Mouse (Mus musculus) hematopoietic stem cell, adult 5-6 weeks (primary cell): Measurements from ENCODE around the gene Rbm34. TPM values are rescaled to one million over a fixed set of nuclear protein-coding genes. Genes with fewer than 3 reads are reported as not detected.
A peak's percentile ranks its signal among the peaks of the same experiment; 100 is the strongest.

Experiments used
- ATAC-seq, 2 experiments: fragments of 125-278 bp in 1 of 2; replicated peaks in 1 of 2; 2 replicates each; pipeline ENCODE4 v1.8.0; 2016 to 2017; ENCODE audit warnings: inconsistent platforms in 2 of 2, mild to moderate bottlenecking in 2 of 2, moderate number of reproducible peaks in 2 of 2, low read depth in 1 of 2, moderate TSS enrichment in 1 of 2; ENCODE audit not compliant: low FRiP score in 2 of 2, poor library complexity in 2 of 2, severe bottlenecking in 2 of 2, insufficient read depth in 1 of 2, low TSS enrichment in 1 of 2
- total RNA-seq: library from RNA; stranded (forward); fragments of 172-1452, 232-1000 nt; gene quantifications from 2 replicates; pipeline ENCODE4 v1.2.3, GENCODE M21; 2017

Gene Rbm34
- total RNA-seq, 1 experiment from 2014 or later: 56.7 TPM

DNA sequence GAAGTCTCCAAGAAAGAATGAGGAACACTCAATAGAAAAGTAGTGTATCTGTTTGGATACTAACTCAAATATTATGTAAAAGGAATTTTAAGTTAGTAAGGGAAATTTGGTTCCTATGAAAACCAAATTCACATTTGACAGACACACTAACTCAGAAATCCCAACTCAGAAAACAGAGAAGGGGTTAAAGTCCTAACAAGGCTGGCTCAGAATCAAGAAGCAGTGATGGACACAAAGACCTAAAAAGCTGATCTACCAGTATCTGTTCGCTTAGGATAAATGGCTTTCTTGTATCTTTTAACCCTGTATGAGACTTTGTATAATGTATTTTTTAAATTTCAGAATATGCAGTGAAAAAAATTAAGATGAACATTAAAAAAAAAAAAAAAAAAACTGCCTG, 1.3 kb downstream of the Rbm34 start:
- ATAC-seq: no peak

DNA sequence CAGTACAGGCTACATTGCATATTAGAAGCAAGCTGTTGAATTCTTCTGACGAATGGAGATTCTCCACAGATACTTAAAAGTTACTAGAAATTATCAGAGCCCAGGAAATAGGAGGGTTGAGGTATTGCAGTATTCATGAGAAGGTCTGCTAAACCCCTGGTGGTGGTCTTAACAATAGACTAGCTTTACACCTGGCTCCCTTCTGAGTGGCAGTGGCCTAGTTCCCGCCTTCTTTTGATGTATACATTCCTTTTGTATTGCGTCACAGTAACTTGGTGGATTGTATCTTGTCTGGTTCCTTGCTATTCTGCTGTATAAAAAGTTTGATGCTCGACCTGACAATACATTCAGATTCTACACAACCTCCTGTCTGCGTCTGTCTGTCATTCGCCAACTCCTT, 2.8 kb downstream of the Rbm34 start:
- no peak for ATAC-seq

DNA sequence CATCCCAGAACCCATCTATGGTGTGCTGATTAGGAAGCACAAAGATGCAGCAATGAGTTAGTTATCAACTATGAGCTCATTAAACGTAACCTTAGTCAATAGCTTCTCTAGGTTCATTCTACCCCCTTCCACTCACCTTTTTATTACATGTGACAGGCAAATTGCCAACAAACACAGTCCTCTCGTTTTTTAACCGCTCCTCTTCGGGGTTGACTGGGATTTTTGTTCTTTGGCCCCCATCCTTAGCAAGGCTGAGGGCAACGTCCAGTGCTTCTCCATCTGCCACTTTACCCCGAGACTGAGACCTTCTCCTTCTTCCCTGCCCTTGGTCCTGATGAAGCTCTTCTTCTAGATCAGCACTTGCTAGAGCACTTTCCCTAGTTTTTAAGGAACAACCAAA, 5.6 kb downstream of the Rbm34 start:
- no peak for ATAC-seq

DNA sequence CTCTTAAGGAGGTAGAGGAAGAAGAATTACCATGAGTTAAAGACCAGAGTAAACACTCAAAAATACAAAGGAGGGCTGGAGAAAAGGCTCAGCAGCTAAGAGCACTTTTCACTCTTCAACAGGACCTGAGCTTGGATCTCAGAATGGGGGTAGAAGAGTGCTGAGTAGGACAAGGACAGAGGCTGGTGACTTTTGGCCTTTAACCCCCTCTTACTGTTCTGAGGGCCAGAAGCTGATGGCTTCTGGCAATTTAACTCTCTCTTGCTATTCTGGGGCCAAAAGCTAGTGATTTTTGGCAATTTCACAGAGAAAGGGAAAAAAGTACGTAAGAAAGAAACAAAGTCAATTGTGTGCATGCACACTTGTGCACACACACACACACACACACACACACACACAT, 8.0 kb downstream of the Rbm34 start:
- no peak for ATAC-seq

DNA sequence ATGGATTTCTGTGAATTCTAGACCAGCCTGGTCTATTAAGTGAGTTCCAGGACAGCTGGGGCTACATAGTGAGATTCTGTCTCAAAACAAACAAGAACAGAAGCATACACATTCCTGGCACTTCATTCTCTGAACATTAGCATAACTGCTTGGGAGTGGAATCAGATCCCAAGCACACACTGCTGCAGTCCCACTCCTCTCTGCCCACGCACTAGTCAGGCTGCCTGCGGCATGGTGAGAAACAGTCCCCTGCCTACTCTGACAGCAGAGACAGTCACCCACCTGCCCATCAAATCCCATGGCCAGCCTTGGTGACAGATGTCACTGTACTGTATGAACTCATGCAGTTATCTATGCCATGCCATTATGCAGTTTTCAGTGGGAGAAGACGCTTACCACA, 9.4 kb downstream of the Rbm34 start:
- no peak for ATAC-seq

DNA sequence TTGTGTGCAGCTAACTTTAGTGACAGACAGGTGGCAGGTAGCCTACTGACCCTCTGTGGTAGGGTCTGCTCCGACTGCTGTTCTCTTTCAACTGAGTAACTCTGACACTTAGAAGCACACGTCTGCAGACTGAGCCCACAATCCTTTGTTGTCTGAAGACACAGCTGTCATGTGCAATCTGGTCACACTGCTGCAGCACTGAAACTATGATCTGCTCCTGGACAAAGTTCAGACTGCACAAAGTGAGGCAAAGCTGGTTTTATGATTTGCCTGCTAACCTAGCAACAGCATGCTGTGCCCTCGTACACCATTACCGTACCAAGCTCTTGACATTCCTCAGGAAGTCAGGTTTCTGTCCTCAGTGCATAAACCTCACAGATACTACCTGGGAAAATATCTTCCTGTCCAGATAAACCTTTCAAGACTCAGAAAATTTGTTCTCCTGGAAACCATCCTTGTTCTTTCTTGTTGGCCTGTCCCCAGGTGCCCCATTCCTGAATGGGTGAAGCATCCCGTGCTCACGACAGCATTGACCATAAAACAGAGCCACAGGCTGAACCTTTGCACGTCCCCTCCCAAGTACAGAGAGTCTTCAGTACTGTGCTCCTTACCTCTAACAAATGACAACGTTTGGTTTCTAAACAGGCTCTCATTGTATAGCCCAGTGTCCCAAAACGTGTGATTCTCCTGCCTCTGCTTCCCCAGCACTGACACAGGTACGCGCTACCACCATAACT, 18.8 kb downstream of the Rbm34 start:
- no peak for ATAC-seq

DNA sequence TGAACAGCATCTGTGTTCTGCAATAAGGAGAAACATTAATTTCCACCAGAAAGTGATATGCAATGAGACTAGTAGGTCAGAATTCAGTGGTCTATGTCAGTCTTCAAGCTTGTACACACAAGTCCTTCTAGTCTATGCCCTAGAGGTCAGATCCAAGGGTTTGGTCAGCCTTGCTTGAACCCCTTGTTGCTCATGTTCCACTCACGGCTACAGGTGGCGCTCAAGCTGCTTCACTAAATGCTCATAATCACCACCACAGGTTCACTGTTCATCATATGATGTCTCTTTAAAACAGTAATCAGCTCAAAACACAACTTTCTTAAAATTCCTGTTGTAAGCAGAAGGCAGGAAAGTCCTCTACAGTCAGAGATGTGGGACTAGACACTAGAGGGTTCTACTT, 21.3 kb downstream of the Rbm34 start:
- no peak for ATAC-seq

DNA sequence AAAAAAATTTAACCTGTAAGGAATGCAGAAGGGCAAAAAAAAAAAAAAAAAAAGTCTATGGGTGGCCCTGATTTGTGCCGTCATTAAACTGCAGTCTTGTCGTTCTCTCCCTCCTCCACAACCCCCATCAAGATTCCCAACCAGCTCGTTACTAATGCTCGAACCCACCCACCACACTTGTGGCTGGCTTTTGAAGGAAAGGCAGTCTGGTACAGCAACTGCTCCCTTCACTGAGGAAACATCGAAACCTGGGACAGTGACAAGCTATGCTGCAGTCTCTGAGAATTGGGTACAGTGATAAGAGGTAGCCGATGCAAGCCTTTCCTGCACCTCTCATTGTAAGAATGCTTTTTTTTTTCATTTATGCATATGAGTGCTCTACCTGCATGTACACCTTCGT, 24.4 kb downstream of the Rbm34 start:
- ATAC-seq: no peak

DNA sequence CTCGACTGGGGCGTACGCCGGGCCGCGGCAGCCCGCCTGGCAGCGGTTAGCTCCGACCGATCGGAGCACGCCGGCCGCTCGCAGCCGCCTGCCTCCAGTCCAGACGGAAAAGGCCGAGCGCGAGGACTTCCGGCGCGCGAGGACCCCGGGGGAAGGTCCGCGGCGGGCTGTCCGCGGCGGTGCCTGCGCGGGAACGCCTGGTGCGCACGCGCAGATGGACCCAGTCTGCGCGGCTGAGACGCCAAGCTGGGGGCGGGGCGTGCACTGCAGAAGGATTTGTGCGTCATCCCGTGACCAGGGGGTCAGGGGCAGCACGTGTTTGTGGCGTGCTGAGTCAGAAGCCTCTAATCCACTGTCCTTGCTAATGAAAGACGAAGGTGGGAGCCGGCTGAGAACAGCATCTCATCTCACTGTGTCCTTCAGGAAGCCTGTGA, 25.1 kb downstream of the Rbm34 start, which contains the start of gene Tomm20:
Gene Tomm20, minus strand, starts transcription at position 115 of the 434 bp plus-strand sequence.
- peak; percentile 87 to 90 for ATAC-seq

DNA sequence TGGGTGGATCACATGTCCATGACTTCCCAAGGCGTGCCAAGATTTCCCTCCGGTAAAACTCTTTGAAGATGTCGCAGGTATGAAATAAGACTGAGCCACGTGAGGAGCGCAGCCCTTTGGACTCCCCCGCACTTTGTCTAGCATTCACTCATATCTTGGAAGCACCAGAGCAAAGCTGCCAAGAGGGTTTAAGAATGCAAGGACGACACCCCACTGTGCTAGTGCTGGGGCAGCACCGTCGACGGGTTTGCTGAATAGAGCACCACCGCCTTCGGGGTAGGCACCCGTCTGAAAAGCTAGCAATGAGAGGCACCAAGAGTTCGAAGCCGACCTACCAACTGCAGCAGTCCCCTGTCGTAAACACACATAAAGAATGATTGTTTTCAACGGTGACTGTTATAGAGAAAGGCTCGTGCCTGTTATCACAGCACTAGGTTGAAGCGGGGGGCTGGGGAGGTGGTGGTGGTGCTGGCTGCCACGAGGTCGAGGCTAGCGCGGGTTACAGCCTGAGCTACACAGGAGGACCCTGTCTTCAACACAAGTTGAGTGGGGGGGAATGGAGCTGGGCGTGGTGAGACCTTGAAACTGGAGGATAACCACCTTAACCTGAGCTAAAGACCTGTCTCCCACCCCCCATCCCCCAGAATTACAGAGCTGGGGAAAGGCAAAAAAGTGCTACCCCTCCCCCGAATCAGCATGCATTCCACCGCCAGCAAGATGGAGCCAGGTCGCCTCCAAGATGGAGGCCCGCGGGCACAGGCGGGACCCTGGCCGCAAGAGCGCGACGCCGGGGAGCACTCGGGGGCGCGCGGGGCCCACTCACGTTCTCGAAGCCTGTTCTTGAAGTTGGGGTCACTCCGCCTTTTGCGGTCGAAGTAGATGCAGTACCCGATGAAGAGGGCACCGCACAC, 25.8 kb downstream of the Rbm34 start:
- peak in 1 of 2 experiments; percentile 30; a peak in 2 of 4 replicates for ATAC-seq

DNA sequence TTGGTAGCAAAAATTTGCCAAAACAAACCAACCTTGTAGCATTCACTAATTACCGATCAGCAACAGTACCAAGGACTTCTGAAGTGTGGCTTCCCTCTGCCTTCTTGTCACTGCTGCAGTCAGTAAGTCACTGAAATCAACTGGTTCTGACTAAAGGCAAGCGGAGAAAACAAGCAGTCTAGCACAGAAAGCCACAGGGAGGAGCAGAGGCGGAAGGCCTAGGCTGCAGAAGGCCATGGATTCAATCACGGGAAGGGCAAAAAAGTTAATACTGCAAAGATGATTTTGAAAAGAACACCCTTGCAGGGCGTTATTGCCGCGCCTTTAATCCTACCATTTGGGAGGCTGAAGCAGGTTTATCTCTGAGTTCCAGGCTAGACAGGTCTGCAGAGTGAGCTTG, 27.3 kb downstream of the Rbm34 start:
- no peak for ATAC-seq

DNA sequence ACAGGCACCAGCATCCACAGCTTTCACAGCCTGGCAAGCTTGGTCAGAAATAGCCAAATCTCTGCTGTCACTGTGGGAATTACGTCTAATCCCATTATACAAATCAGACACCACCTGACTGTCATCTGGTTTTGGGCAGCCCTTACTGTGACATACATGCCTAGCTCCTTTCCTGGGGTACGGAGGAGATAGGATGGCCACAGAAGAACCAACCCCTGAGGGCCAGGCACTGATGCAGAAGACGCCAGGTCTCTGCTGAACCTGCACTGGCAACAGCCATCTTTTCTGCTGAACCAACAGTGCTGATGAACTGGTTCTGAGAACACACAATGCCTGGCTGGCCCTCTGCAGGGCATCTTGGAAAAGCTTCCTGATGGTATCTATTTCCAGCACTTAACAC, 33.5 kb downstream of the Rbm34 start:
- ATAC-seq: no peak

DNA sequence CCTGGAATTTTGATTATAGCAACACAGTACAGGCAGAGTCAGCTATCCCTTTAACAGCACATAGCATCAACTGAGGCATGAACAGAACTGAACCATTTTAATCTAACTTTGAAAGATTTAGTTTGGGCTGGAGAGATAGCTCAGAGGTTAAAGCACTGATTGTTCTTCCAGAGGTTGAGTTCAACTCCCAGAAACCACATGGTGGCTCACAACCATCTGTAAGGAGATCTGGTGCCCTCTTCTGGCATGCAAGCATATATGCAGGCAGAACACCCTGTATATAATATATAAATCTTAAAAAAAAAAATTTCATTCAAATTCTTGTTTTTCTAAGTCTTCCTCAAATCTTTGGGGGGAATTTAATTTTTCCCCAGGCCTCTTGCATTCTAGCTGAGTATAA, 34.9 kb downstream of the Rbm34 start:
- ATAC-seq: no peak

DNA sequence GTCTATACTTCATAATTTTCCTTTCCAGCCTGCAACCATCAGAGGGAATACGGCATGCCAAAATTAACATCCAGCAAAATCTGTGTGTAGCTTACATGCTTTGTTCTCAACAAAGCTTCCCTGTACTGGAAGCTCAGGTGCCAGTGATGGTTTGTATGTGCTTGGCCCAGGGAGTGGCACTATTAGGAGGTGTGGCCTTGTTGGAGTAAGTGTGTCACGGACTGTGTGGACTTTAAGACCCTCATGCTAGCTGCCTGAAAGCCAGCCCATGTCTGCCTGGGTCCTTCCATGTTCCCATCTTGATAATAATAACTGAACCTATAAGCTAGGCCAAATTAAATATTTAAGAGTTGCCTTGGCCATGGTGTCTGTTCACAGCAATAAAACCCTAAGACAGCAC, 35.5 kb downstream of the Rbm34 start:
- ATAC-seq: no peak

DNA sequence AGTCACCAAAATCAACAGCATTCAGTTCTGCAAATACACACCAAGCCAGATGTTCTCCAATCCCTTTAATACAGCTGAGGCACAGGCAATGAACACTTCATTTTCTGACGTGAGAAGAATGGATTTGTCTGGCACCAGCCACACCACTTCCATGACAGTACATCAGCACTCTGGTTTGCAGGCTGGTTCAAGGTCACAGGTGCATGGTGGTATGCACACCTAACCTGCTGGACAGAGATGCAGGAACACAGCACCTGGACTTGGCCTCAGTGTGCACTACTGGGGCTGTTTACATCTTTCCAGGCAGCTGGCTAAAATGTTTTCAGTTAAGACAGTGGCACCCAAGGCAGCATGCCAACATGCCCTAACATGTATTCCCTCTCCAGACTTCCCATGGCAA, 38.2 kb downstream of the Rbm34 start:
- no peak for ATAC-seq

DNA sequence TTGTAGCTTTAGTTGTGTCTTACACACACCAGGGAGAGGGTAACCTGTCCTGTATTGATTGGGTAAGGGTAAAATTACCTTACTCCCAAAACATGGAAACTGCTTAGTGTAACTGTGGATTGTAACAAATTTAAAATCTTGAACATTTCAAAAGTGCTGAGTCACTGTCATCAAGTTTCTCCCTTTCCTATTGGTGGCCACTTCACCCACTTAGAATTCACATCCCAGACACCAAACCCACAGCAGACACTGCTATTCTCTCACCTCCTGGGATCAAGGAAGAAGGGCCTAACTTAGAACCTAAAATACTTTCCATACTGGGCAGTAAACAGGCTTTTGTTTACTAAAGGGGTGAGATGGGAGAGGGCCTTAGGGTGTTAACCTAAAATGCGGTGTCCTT, 38.6 kb downstream of the Rbm34 start:
- ATAC-seq: no peak

DNA sequence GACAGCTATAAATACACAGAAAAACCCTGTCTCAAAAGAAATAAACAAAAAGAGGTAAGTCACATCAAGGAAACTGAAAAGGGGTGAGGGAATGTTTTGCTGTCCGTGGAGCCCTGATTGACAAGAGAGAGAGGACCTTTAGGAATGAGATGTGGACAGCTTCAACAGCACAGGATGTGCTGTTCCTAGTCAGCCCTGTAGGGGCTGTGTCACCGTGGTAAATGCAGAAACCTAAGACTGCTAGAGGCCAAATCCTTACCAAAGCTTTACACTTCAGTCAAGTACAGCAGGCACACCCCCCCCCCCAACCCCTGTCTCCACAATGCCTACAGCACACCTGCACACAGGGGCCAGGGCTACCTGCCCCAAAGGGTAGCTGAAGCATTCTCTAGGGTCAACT, 39.2 kb downstream of the Rbm34 start:
- no peak for ATAC-seq

DNA sequence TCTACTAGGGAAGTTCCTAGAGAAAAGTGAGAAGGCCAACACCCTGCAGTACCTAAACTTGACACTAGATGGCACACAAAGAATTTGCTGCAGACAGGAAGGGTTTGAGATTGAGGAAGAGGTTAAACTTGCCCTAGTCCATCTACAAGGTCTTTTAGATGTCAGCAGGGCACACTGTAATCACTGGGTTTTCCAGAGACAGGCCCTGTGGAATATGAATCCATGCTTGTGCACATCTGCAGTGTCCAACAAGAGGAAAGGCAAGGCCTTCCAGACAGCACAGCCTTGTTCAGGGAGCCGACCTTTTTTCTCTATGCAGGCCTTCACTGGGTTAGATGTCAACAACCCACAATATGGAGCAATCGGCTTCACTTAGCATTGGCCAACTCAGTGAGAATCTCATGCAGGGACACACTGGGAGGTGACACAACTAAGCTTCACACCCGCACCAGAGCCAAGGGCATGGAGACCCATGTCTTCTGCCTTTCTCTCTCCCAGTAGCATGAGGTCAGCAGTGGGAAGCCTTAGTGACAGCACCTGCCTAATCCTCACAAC, 41.2 kb downstream of the Rbm34 start:
- peak; percentile 70 to 77; a peak in 3 of 4 replicates for ATAC-seq
